Comparison of ENCODE assay signal across 17 mouse cellular contexts in genomic region chr2:28256029-28256428, GRCm38 (mm10).
"Had no signal": no experiment of that assay in that cellular context is flagged by ENCODE, and none has a peak within 500 bp of the region (broad histone marks: within the 10 kb centered on the region; RNA-seq: fewer than 3 reads in every experiment).

No protein-coding gene starts in this region.

- H3K27ac ChIP-seq: liver, embryonic 14.5 days; midbrain, embryonic 12.5 days; midbrain, embryonic 15.5 days; neural tube, embryonic 13.5 days; neural tube, embryonic 15.5 days had no signal

- H3K27me3 ChIP-seq: midbrain, embryonic 15.5 days; neural tube, embryonic 13.5 days; neural tube, embryonic 15.5 days had no signal

- H3K4me1 ChIP-seq: midbrain, embryonic 15.5 days had no signal

- H3K9ac ChIP-seq: liver, embryonic 14.5 days; lung, embryonic 14.5 days; midbrain, embryonic 12.5 days; midbrain, embryonic 15.5 days; neural tube, embryonic 13.5 days; neural tube, embryonic 15.5 days had no signal

- ATAC-seq: midbrain, embryonic 15.5 days had no signal

- H3K9me3 ChIP-seq: midbrain, embryonic 12.5 days; midbrain, embryonic 15.5 days; neural tube, embryonic 13.5 days; neural tube, embryonic 15.5 days had no signal

- H3K4me2 ChIP-seq: lung, embryonic 14.5 days; midbrain, embryonic 12.5 days; midbrain, embryonic 15.5 days; neural tube, embryonic 13.5 days; neural tube, embryonic 15.5 days had no signal

- H3K36me3 ChIP-seq: midbrain, embryonic 12.5 days; midbrain, embryonic 15.5 days; neural tube, embryonic 13.5 days; neural tube, embryonic 15.5 days had no signal

- DNase-seq: lung, adult 18-20 months; lung, embryonic 14.5 days; lung, postnatal 10 days; lung, postnatal 4 days; retina, postnatal 1 day; right cerebral cortex, postnatal 14 days; right cerebral cortex, postnatal 4 days; spleen, adult 18-20 months; thymus, adult 2 months; thymus, postnatal 25 days; thymus, postnatal 4 days had no signal

- H3K4me3 ChIP-seq: midbrain, embryonic 12.5 days; midbrain, embryonic 15.5 days; myocyte; neural tube, embryonic 13.5 days; neural tube, embryonic 15.5 days had no signal
